Mouse (Mus musculus): ENCODE measurements around the gene Usf2. TPM values are rescaled to one million over a fixed set of nuclear protein-coding genes. Genes with fewer than 3 reads are reported as not detected.
A peak's percentile ranks its signal among the peaks of the same experiment; 100 is the strongest.

Gene Usf2
- 100 to 1,000 TPM; 118 to 123 (median 120) TPM for total RNA-seq (2022)

DNA sequence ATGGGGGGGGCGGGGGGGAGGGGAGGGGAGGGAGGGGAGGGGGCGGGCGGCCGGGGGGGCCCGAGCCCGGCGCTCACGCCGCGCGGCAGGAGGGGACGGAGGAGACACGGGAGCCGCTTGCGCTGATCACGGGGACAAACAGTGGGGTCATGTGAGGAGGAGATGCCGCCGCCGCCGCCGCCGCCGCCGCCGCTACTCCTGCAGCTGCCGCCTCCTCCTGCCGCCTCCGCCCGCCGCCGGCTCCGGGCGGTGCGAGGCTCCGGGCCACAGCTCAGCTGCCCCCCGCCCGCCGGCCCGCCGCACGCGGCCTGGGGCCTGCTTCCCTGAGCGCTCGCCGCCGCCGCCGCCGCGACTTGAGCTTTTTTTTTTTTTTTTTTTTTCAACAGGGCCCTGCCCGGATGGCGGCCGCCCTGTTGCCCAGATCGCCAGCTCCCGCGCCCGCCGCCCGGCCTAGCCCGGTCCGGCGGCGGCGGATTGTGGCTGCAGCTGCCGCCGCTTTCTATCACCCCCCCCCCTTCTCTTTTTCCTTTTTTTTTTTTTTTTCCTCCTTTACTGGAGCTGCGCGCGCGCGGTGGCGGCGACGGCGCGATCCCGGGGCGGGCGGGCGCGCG lies at the start of gene Usf2:
Usf2 (minus strand) TSS at position 48 of the 611 bp plus-strand sequence.
- DNase-seq (ENCODE audit: low spot score in 2 of 2): peak in 1 of 2 experiments; percentile 76

DNA sequence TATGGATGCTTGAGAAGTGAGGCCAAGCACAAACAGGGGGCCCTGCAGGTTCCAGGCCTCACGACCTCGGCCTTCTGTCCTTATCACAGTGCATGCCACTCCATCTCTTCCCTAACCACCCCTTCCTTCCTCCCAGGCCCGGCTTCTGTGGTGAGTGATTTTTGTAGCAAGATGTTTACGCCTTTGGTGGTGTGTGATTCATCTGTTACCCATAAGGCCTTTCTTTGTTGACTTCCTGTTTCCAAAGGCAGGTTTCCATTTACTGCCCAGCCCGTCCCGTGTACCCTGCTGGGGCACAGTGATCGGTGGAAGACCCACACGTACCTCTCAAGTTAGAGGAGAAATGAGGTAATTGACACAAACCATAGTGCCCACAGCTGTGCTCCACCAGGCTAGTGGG lies 46.0 kb upstream of the Usf2 start:
- no peak for DNase-seq (ENCODE audit: low spot score in 2 of 2)

DNA sequence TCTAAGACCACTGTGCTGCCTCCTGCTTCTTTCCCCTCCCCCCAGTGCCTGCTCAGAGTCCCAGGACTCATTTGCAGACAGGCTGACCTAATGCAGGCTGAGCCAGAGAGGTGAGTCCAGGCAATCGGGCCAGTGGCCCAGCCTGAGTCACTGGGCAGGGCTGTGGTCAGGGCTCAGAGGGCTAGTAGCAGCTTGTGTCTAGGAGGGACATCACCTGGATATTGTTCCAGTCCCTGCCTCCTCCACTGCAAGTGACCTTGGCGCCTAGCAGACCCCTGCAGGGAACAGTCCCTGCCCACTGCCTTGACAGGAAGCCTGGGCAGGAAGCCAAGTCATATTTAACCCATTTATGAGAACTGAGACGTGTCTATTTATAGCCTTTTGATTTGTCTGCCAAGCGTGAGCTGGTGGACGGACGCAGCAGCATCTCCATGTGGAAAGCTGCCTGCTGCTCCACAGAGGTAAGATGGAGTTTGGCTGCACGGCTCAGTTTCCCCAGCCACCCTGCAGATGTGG lies 44.0 kb upstream of the Usf2 start:
- peak in 1 of 2 experiments; percentile 6 for DNase-seq (ENCODE audit: low spot score in 2 of 2)

DNA sequence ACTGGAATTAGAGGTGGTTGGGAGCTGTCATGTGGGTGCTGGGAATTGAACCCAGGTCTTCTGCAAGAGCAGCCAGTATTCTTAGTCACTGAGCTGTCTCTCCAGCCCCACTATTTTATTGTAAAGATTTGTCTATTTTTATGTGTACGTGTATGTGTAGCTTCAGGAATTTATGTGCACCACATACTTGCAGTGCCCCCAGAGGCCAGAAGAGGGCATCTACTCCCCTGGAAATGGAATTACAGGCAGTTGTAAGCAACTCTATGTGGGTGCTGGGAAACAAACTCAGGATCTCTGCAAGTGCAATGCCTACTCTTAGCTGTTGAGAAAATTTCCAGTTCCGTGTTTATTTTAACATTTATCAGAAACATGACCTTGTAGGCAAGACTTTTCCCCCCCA lies 39.9 kb upstream of the Usf2 start:
- DNase-seq (ENCODE audit: low spot score in 2 of 2): no peak

DNA sequence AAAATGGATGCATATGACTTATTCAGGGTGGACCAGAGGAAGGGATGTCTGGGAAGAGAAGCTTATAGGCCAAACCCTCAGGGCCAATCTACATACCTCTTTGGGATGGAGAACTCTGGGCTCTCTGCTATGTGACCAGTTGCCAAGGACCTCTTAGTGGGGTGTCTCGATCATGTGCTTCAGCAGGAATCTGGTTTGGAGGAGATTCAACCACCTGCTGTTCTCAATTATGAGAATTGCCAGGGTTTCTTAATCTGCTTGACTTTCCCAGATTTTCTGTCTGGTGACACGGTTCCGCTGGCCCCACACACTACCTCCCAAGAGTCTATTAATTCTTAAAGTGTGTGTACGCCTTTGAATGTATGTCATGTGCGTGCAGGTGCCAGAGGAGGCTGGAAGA lies 37.4 kb upstream of the Usf2 start:
- DNase-seq (ENCODE audit: low spot score in 2 of 2): no peak

DNA sequence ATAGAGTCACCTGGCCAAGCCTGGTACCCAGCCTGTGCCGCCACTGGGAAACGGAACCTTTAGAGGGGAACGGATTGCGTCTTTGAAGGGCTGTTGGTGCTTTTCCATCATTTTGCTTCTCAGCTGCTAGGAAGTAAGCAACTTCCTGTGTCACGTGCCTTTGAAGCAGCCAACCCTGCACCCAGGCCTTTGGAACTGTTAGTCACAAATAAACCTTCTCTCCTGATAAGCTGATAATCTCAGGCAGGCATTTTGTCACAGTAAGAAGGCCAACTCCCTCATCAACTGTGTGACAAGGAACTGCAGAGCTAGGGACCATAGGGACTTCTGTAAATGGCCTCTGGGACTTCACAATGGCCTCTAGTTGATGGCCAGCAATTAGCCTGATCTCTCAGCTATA lies 35.5 kb upstream of the Usf2 start:
- no peak for DNase-seq (ENCODE audit: low spot score in 2 of 2)

DNA sequence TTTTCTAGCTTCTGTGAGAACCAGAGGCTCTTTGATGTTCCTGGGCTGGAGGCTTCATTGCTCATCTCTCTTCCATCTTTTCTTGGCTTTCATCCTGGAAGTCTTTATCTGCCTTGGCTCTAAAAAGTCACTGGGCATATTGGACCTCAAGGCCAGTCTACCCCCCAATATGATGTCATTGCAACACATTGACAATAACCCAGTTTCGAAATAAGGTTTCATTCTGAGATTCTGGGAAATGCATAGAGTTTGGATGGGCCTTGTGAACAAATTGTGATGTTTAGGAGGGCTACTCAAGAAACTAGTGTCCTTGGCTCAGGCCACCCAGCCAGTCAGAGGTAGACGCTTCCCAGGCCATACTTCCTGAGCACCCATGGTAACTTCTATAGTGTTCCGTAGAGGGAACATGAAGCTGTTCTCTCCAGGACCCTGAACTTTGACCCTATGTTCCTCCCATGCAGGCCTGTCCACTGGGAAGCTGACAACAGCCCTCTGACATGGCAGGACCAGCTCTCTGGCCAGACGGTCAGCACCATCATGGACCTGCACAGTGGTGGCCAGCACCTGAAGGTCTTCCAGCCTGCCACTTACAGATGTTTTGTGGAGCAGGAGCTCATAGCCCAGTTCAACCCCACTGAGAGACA lies 32.0 kb upstream of the Usf2 start:
- no peak for DNase-seq (ENCODE audit: low spot score in 2 of 2)

DNA sequence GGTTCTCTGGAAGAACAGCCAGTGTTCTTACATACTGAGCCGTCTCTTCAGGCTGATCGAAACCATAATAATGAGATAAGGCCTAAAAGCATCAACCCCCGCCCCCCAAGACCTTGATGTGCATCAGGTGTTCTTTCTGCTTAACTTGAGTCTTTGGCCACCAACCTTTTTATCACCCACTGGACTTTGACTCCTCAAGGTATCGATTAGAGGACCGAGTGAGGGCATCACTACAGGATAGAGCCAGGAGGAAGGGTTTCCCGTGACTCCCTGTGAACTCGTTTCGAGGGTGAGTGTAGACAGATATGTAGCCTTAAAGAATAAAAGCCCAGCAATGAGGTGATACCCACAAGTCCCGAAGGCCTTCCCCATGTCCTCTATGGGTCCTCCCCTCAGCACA lies 28.8 kb upstream of the Usf2 start:
- DNase-seq (ENCODE audit: low spot score in 2 of 2): no peak

DNA sequence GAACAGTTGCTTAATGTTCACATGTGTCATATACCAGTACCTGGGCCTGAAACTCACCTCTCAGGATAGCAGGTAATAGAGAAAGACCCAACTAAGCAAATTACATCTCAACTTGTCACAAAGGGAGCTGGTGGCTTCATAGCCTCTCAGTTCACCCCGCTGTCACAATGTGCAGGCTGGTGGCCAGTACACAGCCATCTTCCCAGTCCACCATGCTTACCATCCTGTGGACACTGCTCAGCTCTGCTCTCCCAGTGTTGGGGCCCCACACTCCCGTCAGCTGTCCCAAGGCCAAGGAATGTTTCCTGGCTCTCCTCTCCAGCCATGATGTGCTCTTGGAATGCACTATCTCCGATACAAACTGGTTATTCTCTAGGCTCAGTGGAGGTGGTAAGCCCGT lies 25.1 kb upstream of the Usf2 start:
- DNase-seq (ENCODE audit: low spot score in 2 of 2): no peak

DNA sequence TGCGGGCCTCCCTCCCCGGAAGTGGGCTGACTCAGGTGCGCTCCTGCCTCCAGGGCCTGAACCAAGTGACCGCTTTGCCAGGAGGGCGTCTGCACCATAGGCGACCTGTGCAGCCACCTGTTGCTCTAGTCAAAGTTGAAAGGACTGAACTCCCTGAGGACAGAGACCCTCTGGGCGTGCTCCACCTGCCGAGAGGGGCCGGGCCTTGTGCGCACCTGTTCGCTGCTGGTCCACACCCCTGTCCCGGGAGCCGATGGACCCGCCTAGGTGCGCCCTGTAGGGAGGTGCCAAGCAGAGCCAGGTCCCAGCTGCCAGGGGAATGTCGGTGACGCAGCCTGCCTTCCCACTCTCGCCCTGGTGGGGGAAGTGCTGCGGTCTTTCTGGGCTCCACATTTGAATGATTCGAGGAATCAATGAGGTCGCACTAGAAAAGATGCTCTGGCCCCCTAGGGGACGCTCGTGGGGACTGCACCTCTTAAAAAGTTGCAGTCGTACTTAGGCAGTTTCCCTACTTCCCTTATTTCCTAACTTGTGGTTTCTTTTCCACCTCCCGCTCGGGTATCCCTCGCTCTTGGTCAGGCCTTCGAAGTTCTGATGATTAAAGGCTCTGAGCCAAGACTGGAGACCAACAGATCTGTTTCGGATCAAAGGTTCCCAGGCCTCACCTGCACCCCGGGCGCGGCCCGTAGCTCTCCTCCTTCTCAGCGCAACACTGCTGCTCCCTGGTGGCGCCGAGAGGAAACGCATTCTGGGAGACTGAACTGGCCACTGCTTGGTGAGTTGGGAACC lies 17.1 kb upstream of the Usf2 start, which contains the start of gene Fam187b:
Fam187b (plus strand) TSS at position 290 of the 789 bp plus-strand sequence.
- DNase-seq (ENCODE audit: low spot score in 2 of 2): peak in 1 of 2 experiments; percentile 59

DNA sequence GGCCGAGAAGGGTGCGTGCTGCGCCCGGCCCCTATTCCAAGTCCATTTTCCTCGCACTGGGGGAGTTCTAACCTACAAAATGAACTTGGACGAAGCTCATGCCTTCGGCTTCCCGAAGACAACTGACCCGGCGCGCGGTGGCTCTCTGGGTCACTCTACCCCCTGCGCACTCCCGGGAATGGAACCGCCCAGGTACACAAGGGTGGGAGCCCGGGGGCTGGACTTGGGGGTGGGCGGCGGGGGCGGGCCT lies 16.6 kb upstream of the Usf2 start, which contains the start of gene Lsr:
Lsr (minus strand) TSS at position 214 of the 250 bp plus-strand sequence.
- no peak for DNase-seq (ENCODE audit: low spot score in 2 of 2)

DNA sequence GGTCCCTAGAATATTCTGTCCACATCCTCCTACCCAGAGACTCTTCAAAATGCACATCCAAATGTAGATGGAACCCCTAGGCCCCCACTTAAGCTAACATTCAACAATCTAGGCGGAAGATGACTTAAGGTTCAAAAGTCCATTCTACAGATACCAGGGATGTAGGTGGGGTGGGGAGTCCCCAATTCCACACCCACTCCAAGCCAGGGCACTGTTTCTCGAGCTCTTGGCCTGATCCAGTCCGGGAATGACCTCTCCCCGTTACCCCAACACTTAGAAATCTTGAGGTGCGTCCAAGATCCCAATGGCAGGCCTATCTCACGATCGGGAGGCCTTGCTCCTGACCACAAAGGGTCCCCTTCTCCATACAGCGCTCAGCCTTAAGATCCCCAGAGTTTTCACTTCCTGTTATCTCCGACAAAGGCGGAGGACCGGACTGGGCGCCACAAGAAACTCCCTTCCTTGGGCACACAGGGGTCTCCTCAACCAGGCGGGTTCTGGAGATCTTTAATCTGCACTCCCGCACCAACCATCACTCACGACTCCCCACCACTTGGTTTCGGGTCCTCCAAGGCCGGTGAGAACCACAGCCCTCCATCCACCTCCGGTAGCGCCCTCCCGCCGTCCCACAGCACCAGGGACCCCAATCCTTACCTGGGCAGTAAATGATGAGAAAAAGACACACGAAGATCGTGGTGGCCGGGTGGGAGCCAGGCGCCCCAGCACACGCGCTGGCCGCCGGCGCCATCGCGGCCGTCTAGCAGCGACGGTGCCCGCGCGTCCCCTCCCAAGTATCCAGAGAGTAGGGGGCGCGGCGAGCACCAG lies 16.0 kb upstream of the Usf2 start:
- no peak for DNase-seq (ENCODE audit: low spot score in 2 of 2)

DNA sequence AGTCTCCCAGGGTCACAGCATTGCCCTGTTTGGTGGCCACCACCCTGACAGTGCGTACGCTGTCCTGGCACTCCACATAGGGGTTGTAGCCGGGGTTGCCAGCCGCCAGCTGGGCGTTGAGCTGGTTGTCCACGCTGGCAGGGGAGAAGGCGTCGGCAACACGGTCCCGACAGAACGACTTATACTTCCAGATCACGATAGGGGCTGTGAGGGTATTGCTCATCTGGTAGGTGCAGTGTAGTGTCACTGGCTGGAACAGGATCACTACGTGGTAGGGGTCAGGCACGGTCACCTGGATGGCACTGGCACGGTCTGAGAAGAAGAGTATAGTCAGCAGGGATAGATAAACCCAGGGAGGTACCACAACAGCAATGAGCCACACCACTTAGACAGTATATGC lies 15.3 kb upstream of the Usf2 start:
- DNase-seq (ENCODE audit: low spot score in 2 of 2): no peak

DNA sequence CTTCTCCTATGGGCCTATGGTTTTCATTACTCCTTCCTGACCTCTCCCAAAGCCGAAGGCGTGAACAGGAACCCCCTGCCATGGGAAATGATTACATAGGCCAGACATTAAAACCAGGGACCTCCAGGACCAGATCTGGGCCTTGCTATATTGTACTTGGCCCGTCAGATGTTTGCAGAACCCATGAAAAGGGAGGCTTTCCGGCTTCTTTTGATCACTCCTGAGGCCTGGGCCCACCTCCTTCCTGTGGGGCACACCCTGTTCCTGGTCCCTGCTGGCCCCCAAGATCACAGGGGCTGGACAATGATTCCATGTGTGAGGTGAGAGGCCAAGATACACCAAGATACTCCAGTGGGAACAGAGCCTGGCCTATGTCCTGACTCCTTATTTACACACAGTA lies 12.6 kb upstream of the Usf2 start:
- DNase-seq (ENCODE audit: low spot score in 2 of 2): no peak

DNA sequence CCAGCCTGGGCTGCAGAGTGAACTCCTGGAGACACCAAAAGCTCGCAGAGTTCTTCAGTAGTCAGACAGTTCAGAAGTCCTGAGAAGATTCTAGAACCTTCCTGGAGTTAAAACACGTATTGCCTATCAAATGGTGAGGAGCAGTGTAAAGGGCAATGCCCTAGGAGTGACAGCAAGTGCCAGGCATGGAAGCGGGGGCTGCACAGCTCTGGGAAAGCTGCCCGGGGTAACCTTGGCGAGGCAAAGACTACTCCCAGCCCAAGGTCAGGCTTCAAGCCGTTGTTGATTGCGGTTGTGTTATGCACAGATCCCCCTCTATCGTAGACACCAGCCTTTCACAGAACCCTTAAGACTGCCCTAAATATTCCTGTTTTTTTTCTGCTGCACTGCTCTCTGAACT lies 12.0 kb upstream of the Usf2 start:
- no peak for DNase-seq (ENCODE audit: low spot score in 2 of 2)

DNA sequence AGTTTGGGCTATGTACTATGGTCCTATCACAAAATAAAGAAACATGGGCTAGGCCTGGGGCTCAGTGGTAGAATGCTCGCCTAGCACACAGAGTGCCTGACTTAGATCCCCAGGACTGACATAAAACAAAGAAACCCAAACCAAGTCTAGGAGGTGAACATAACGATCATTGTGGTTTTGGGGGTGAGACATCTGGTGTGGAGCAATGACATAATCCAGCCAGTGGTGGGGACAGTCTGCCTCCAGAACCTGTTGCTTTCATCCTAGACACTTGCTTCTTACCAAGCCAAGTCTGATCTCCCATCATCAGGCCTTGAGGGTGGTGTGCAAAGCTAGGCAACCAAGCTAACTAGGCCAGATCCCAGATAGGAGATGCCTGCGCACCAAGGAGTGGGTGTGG lies 10.1 kb upstream of the Usf2 start:
- no peak for DNase-seq (ENCODE audit: low spot score in 2 of 2)

DNA sequence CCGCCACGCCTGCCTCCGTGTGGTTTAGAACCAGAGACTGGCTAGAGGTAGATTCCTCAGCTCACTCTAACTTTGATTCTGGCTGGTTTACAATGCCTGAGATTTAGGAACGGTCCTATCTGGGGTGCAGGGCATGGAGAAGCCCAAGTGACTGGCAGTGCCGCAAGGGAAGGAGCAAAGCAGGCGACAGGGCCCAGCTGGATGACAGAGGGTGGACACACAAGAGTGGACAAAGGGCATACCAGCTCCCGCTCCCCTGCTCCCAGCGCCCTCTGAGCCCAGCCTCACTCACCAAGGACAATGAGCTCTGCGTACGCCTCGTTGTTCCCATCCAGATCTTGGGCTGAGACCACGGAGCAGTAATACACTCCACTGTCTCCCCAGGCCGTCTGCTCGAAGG lies 9.1 kb upstream of the Usf2 start:
- no peak for DNase-seq (ENCODE audit: low spot score in 2 of 2)

DNA sequence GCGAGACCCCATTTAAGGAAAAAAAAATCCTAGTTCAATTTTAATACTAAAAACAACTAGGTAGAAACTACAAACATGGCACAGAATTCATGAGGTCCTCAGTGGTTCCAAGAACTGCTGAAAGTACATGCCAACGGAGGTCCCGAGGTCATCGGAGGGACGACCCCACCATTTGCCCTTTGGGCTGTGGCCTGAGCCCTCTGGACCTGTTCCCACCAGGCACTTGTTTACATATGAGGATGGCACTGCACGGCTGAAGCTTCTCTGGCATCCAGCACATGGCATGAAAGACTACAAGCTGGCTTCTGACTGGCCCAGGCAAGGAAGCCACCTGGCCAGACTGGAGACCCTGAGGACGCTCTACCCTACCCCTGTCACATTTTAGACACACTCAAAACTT lies 7.8 kb upstream of the Usf2 start:
- DNase-seq (ENCODE audit: low spot score in 2 of 2): no peak

DNA sequence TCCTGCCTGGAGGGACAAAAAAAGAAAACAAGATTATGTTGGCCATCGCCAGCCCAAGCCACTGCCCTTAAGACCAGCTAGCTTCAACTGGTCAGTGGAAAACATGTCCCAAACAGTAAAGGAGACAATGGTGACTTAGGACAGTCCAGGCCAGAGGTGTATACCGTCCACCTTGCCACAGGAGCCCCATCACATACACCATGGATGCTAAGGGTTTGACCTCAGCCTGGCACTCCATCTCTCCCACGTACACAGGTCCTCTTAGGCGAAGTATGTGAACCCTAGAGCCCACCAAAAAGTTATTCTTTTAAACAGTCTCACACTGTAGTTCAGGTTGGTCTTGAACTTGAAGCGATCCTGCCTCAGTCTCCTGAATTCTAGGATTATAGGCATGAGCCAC lies 6.3 kb upstream of the Usf2 start:
- DNase-seq (ENCODE audit: low spot score in 2 of 2): no peak

DNA sequence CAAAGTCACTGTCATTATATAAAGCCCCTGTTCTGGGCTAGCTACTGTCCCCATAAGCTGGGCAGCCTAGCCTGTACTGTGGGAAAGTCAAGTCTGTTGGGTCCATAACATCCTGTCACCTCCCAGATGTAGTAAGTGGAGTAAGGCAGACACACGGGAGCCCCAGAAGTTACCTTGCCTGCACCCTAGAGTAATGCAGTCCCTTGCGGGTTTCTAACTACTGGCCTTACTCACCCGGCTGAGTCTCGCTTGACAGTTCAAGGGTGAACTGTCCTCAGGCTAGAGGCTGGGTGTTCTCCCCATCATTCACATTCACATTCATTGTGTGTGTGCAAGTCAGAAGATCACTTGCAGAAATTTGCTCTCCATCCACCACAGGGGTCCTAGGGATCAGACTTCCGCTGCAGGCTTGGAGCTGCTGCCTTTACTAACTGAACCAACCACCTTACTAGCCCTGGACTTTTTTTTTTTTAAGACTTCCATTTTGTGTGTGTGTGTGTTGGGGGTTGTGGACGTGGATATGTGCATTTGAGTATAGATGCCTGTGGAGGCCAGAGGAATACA lies 3.3 kb upstream of the Usf2 start:
- DNase-seq (ENCODE audit: low spot score in 2 of 2): no peak

DNA sequence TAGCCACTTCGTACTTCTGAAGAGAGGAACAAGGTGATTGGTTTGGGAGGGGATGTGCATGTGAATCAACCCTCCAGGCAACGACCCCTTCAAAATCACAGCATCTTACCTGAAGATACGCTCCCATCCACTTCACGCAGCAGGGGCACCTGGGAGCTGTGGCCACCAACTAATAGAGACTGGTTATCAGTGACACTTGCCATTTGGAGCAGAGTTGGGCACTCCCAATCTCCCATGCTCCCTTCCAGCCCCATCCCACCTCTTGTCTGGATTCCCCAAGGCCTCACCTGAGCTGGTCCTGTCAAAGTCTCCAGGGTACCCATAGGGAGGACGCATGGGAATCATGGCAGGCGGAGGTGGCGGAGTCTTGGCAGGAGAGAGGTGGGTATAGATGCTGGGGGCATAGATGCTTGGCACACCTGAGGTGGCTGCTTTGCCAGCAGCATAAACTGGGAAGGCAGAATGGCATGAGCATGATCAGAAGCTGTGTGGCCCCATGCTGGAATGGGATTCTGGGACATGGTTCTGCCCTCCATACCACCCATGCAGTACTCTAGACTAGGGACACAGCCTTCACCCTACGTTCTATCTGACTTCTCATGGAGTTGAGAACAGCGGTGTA lies 2.4 kb upstream of the Usf2 start:
- DNase-seq (ENCODE audit: low spot score in 2 of 2): no peak

Data from layer of hippocampus, adult 8-10 months (tissue).